Mouse (Mus musculus) fat pad, adult 2 months (tissue): ENCODE measurements around the gene Sh3pxd2a.

Source experiments
- DNase-seq: peaks from one replicate; pipeline ENCODE4 v3.0.0-alpha.2; 2011; ENCODE audit warnings: low read depth, low spot score; ENCODE audit errors: extremely low read depth

The Sh3pxd2a gene

DNA sequence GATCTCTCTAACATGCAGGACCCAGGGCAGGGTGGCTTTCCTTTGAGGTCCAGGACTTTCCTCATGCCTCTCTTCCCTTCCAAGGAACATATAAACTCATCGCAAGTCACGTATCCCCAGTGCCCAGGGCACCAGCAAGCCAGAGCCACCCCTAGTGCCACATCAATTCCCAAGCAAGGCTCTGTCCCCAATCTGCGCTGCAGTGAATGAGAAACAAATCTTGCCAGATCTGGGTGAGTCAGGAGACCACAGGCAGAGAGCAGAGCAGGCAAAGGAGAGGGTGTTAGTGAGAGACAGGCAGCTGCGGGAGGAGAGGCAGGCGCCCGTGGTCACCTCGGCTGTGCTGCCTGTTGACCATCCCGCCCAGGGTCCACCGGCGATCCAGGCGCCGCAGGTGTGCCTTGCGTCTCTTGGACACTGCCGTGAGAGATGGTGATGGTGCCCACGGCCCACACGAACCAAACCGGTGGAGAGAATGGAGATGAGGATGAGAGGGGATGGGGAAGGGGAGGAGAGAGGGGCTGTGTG is 181.4 kb downstream of the Sh3pxd2a start:
- DNase-seq = no peak

- no peak for DNase-seq
These were observed 182.1 kb downstream of the Sh3pxd2a start for GRCm38 (mm10) chr19:47282050-47282454.

- DNase-seq = no peak
These were observed 183.3 kb downstream of the Sh3pxd2a start for GRCm38 (mm10) chr19:47280894-47281293.

GRCm38 (mm10) chr19:47279788-47280532 is 184.2 kb downstream of the Sh3pxd2a start:
- DNase-seq = no peak

DNA sequence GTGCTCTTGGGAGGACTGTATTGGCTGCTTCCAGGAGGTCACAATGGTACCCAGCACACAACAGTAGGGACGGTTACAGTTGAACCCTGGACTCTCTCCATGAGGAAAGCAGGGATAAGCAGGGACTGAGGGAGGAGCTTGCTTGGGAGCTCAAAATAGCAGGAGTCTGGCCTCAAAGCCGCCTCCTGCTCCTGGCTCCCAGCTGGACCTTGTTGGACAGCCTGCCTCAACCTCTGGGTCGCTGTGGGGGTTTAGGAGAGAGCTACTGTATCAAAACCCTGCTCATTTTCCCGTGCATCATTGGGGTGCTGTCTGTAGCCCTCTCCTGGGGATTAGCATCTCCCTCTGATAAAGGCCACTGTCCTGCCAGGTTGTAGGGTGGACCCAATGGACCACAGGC is 184.8 kb downstream of the Sh3pxd2a start:
- DNase-seq = no peak

- no peak for DNase-seq
These were observed 187.5 kb downstream of the Sh3pxd2a start for GRCm38 (mm10) chr19:47276730-47277129.

- no peak for DNase-seq
These were observed 193.7 kb downstream of the Sh3pxd2a start for GRCm38 (mm10) chr19:47270520-47270919.

GRCm38 (mm10) chr19:47269729-47270128 is 194.5 kb downstream of the Sh3pxd2a start:
- no peak for DNase-seq

GRCm38 (mm10) chr19:47267066-47267465 is 197.1 kb downstream of the Sh3pxd2a start:
- no peak for DNase-seq

DNA sequence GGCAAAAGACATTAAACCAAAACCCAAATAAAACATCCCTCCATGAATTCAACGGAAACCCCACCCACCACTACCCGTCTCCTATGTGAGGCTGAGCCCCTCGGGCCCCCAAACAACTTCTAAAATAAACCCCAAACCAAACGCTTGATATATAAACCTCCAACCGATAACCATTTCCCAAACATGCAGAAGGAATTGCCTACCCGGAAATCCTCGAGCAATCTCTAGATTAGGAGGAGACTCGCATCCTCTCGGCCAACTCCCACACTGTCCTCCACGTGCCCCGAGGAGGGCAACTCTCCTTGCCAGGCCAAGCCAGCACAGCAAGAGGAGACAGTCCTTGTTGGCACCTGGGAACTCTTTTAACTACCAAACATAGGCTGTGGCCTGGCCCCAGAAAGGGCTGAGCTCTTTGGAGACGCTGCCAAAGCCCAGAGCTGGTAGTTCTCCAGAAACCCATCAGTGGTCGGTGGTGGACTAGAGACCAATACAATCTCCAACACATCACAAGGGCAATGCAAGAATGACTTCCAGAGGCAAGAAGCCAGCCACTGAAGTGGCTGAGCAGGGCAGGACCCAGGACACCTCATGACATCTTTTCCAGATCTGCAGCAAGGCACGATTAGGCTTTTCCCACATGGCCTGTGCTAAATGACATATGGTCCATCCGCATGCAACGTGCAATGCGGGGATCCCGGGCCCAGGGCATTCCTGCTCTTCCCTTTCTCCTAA is 198.0 kb downstream of the Sh3pxd2a start:
- DNase-seq = no peak

- no peak for DNase-seq
These were observed 199.7 kb downstream of the Sh3pxd2a start for GRCm38 (mm10) chr19:47264322-47265092.

DNA sequence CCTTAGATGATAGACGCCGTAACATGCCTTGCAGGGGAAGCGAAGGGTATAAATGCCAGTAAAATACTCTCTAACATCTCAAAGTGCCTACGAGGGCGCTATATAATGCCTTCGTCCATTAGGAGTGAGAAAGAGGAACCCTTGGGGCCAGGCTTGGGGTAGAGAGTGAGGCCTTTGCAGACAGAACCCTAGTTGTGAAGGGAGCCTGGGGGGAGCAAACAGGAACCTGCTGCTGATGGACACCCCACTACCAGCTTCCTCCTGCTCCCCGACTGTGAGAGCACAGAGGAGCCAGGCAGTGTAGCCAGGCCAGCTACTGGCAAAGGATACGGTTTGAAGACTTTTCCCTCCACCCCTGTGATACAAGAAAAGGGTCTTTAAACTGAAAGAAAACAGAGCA is 200.6 kb downstream of the Sh3pxd2a start:
- DNase-seq = no peak

- DNase-seq = no peak
These were observed 203.0 kb downstream of the Sh3pxd2a start for GRCm38 (mm10) chr19:47261196-47261595.

GRCm38 (mm10) chr19:47259581-47259980 is 204.6 kb downstream of the Sh3pxd2a start:
- DNase-seq = no peak

- no peak for DNase-seq
These were observed 208.3 kb downstream of the Sh3pxd2a start for GRCm38 (mm10) chr19:47255919-47256318.

DNA sequence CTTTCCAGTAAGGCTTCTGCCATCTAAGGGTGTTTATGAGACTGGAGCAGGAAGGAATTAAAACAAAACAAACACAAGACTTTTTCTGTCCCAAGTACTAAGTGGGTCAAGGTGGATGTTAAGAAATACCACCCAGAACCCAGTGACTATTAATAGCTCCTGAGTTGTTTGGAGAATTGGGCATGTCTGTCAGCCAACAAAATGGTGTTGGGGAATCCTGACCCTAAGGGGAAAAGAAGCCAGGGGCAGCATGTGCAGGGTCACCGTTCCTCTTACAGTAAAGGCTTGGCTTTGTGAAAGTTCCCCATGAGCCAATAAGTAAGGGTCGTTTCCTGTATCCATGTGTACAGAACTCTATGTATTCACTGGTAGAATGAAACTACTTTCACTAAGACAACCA is 209.2 kb downstream of the Sh3pxd2a start:
- DNase-seq = no peak

DNA sequence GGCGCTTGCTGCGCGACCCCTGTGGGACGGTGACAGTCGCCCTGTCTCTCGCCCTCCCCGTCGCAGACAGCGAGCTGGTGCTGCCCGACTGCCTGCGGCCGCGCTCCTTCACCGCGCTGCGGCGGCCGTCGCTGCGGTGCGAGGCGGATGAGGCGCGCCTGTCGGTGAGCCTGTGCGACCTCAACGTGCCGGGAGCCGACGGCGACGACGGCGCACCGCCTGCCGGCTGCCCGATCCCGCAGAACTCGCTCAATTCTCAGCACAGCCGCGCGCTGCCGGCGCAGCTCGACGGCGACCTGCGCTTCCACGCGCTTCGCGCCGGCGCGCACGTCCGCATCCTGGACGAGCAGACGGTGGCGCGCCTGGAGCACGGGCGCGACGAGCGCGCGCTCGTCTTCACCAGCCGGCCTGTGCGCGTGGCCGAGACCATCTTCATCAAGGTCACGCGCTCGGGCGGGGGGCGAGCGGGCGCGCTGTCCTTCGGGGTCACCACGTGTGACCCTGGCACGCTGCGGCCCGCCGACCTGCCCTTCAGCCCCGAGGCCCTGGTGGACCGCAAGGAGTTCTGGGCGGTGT is 211.1 kb downstream of the Sh3pxd2a start:
- DNase-seq = no peak

GRCm38 (mm10) chr19:47250931-47251330 is 213.3 kb downstream of the Sh3pxd2a start:
- no peak for DNase-seq

GRCm38 (mm10) chr19:47248906-47249568 is 215.2 kb downstream of the Sh3pxd2a start:
- no peak for DNase-seq

DNA sequence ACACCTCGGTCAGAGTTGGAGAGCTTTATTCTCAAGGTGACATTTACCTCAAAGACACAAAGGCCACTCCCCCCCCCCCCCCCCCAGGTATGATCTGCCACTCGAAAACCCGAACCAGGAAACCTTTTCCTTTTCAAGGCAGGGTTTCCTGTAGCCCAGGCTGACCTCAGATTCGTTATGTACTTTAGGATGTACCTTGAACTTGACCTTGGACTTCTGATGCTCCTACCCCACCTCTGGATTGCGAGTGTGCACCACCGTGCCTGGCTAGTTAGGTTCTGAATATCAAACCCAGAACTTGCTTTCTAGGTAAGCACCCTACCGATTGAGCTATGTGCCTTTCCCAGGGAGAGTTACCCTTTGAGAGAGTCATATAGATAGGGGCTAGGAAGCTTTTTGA is 215.9 kb downstream of the Sh3pxd2a start:
- no peak for DNase-seq

- no peak for DNase-seq
These were observed 216.4 kb downstream of the Sh3pxd2a start for GRCm38 (mm10) chr19:47247791-47248190.
